Mouse (Mus musculus) layer of hippocampus, postnatal 36 days (tissue): Measurements from ENCODE around the gene Gm9964. TPM values are rescaled to one million over a fixed set of nuclear protein-coding genes. Genes with fewer than 3 reads are reported as not detected.
"Not testable (repeated sequence)": the region's sequence is repeated elsewhere in the genome, so short reads cannot be mapped to it uniquely, and the experiment has no call there.

Source experiments
- DNase-seq, 2 experiments: peaks; one replicate each; pipeline ENCODE4 v3.0.0; 2022
- total RNA-seq, 2 experiments: library from RNA; stranded (reverse); gene quantifications; 2 replicates each; pipeline ENCODE4 v1.2.3; 2021

Gm9964 gene
- total RNA-seq, 2 experiments from 2014 or later, result 0.50 TPM; not detected in 1

DNA sequence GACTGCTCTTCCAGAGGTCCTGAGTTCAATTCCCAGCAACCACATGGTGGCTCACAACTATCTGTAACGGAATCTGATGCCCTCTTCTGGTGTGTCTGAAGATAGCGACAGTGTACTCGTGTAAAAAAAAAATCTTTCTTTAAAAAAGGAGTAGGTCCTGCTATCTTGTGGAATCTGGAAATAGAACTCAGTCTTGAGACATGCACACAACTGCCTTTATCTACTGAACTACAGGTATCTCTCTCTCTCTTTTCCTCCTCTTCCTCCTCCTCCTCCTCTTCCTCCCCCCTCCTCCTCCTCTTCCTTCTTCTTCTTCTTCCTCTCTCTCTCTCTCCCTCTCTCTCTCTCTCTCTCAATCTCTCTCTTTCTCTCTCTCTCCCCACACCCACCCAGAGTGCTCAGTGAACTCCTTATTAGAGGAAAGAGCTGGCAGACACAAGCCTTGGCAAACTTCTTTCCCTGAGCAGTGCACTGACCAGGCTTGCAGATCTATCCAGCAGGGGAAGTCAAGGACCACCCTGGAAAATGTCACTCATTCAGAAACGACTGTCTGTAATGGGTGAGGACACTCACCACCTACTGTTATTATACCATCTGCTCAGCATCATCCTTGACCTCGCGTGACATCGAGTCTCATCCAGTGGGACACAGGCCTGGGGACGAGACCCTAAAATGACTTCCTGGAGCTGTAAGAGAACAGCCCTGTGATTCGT, 3.2 kb upstream of the Gm9964 start:
- DNase-seq, result no peak

DNA sequence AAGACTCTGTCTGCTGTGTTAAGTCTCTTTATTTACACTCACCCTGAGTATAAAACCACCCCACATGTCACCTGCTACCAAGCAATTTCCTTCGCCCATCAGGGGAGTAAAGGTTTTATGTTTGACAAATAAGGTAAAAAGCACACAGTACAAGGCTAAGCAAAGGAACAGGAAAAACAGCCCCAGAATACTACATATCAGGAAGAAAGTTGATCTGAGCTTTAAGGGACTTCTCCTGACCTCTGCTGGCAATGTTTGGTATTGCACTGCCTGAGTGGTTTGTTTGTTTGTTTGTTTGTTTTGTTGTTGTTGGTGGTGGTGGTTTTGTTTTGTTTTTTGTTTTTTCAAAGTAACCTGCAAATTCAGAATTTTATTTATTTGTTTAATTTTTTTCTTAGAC, 539 bp downstream of the Gm9964 start:
- DNase-seq, result peak in 1 of 2 experiments; percentile 25

DNA sequence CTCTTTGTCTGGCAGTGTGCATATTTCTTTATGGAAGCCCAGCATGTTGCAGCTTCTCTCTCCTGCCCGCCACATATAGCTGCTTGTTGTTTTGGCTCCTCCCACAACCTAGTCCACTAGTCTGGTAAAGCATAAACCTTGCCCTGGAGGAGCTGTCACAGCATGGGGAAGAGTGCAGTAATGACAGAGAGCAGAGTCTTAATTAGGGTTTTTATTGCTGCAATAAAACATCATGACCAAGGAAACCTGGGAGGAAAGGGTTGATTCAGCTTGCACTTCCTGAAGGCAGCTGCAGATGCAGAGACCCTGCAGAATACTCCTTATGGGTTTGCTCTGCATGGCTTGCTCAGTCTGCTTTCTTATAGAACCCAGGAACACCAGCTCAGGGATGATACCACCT, 2.7 kb downstream of the Gm9964 start:
- no peak for DNase-seq

DNA sequence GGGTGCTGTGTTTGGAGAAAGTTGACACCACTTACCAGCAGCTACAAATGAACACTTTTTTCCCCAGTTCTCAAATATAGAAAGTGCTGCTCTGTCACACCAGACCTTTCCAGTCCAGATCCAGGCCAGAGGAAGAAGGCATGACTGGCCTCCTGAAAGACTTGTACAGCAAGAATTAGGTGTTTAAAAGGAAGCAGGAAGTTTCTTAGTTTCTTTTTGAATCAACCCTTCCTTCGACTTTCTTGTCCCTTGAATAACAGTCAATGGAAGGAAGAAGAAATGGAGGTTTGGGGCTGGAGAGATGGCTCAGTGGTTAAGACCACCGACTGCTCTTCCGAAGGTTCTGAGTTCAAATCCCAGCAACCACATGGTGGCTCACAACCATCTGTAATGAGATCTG, 3.7 kb downstream of the Gm9964 start:
- no peak for DNase-seq

DNA sequence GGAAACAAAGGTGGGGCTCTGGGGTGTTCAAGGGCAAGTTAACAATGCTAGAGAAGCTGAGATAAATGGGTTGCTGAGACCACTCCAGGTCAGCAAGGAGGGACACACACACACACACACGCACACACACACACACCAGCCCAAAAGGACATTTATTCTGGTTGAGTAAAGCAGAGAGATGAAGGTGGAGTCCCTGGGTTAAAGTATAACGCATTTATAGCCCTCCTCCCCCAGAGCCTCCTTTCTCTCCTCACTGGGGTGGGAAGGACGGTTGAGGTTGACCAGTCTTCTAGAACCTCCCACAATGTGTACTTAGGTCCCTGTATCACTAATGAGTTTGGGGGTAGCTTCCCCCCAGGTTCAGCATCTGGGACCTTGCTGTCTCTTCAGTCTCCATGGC, 4.6 kb downstream of the Gm9964 start:
- DNase-seq, result no peak

DNA sequence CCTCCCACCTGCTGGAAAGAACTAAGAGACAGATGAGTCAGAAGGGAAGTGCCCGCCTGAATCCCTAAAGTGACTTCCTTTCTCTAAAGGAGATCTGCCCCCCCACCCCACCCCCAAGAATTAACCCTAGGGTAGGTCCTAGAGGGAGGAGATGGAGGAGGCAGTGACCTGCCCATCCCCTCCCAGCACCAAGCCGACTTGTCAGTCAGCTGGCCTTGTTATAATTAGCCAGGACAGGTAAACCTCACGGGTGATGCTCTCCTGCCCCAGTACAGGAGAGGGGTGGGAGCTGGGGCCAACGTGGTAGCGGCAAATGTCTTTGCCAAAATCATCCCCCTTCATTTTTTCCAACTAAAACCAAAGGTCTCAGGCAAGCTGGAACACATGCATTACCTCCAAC, 5.1 kb downstream of the Gm9964 start:
- no peak for DNase-seq

DNA sequence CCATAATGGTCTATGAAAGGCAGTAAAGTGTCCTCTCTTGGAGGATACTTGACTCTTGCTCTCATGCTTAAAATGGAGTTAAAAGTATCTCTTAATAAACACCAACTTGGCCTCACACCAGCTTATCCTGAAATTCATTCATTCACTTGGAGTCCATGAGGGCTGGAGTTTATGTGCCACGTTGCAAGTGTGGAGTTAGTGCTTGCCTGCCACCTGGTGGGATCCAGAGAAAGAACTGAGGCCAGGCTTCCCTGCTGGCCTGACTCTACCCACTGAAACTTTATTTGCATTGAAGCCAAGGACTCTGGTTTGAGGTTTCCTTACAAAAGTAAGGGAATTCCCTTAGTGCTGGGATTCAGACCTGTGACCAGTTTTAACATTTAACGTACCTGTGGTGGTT, 6.2 kb downstream of the Gm9964 start:
- peak in 1 of 2 experiments; percentile 19 for DNase-seq

DNA sequence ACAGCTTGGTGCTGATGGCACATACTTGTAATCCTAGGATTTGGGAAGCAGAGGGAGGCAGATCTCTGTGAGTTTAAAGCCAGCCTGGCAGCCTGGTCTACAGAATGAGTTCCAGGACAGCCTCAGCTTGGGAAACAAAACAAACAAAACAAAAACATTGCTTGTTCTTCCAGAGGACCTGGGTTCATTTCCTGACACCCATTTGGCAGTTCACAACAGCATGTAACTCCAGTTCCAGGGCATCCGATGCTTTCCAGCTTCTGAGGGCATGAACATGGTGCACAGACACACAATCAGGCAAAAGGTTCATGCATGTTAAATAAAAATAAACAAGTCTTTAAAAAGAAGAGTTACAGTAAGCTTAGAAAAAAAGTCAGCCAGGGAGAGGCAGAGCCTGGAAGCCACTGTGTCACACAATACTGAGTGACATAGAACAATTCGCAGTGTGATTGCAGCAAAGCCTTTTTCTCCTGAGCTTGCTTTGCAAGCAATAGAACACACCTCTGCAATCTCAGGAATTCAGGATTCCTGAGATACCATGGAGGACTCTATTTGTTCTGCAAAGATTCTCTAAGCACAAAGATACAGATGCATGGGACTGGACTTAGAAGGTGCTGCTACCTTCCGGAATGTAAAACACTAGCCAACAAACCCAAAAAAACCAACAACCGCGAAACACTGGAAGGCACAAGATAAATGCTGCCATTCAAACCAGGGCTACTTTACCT, 7.6 kb downstream of the Gm9964 start:
- no peak for DNase-seq

DNA sequence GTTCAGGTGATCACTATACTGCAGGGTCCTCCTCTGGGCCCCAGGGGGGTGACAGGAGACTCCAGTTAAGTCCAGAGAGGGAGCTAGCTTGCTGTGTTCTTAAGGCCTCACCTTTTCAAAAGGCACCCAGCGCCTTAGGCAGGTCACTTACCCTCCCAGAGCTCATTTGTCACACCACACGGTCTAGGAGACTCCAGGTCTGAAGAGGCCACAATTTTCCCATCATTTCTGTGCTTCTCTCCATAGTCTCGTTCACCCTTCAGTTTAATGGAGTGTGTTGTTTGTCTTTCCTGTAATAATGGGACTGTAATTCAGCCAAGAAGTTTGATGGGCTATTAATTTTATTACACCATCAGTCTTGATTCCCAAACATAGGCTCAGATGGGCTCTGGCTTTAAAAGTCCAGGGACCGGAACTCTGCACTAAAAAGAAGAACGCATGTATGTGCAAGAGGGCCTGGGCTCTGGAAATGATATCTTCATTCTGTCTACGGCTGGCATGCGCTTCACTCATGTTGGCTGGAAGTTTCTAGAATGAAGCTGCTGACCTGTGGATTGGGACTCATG, 8.3 kb downstream of the Gm9964 start:
- DNase-seq, result no peak

DNA sequence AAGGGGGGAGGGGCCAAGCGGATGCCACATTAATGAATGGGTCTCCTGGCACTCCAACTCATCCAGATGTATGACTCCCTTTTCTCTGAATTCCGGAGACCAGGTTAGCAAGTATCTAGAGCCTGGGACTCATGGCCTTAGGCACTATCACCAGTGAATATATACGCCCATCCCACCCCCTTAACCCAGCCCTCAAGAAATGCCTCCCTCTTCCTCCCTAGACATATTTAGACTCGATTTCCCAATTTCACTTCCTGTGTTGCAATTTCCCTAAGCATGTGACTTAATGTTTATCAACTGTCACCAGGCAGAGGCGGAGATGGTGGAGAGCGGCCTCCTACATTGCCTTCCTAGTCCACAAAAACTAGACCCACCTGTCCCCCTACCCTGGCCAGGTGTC, 9.3 kb downstream of the Gm9964 start:
- DNase-seq, result no peak

DNA sequence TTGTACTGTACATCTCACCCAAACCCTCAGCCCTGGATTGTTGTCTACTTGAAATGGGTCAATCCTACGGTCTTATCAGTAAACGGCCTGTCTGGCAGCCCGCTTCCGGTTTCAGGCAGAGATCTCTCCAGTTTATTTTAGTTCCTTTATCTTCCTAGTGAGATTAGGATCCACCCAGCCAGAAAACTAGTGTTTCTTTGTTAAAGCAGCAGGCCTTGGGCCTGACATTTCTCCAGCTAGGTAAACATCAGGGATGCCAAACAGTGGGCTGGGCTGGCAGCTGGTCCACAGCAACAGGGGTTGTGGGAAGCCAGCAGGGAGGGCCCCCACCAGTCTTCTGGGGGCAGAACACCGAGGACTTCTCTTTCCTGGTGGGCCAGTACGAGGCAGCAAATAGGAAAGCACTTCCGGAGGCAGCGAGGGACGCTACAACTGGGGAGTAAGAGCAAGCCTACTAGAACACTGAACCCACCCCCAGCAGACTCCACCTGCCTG, 10.4 kb downstream of the Gm9964 start:
- DNase-seq, result no peak

DNA sequence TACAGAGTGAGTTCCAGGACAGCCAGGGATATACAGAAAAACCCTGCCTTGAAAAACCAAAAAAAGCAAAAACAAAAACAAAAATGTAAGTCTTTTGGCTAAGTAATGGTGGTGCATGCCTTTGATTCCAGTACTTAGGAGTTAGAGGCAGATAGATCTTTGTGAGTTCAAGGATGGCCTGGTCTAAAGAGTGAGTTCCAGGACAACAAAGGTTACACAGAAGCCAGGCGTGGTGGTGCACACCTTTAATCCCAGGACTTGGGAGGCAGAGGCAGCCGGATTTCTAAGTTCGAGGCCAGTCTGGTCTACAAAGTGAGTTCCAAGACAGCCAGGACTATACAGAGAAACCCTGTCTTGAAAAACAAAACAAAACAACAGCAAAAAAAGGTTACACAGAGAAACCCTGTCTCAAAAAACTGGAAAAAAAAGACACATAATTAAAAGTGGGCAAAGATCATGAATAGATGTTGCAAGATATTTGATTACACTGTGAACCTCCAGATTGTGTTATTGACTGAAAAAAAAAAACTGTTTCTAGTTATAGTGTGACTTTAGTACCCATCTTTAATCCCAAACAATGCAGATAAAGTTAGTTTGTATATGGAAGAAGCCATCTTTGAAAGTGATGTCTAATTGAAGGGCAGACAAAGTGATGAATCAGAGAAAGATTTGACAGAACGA, 13.2 kb downstream of the Gm9964 start:
- DNase-seq, result no peak

DNA sequence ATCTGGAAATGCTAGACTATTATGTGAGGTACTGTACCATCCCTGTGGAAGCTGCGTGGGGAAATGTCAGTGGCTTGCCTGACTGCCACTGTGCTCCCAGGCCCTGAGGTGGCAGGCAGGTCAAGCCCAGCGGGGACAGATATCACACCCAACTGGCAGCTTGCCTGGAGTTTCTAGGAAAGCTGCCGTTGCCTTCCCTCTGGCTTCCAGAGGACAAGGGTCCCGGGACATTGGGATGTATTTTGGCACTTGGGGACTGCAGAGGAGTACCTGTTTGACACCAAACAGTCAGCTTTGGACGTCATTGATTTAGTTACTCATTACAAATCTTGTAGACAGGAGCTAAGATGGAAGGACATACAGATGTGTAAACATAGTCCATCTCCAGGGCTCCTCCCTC, 15.3 kb downstream of the Gm9964 start:
- DNase-seq, result no peak

DNA sequence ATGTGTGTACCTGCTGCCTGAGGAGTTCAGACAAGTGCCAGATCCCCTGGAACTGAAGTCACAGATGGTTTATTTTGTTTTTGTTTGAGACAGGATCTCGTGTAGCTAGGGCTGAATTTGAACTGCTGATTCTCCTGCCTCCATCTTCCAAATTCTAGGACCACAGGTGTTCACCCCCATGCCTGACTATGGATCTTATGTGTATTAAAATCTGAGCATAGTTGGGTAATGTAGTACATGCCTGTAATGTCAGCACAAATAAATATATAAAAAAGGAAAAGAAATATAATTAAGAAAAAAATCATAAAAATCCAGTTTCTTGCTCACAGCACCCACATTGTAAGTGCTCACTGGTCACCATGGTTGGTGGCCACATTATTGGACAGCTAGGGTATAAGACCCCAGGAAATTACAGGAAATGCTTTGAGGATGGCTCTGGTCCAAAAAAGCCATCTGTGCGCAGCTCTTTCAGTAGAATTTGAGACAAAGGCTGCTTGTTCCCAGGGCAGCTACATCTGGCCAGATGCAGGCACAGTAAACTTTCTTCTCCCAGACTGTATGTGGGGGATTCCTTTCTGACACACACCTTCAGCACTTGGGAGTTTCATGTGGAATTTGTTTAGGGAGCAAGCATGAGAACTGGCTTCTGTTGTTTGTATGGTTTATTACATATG, 16.8 kb downstream of the Gm9964 start:
- no peak for DNase-seq

DNA sequence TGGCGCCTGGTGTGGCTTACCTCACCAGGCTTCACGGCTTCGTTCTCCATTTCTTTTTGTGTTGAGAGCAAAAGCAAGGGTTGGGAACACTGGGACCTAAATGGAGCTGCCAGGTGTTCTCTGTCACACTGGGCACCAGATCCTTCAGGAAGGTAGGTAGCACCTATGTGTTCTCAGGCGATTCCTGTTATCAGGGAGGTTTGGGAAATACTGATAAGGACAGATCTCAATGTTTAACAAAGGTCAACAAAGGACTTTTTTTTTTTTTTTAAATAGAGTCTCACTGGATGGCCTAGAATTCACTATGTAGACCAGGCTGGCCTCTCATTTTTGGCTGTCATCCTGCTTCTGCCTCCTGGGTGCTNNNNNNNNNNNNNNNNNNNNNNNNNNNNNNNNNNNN, 22.9 kb downstream of the Gm9964 start:
- no peak for DNase-seq

DNA sequence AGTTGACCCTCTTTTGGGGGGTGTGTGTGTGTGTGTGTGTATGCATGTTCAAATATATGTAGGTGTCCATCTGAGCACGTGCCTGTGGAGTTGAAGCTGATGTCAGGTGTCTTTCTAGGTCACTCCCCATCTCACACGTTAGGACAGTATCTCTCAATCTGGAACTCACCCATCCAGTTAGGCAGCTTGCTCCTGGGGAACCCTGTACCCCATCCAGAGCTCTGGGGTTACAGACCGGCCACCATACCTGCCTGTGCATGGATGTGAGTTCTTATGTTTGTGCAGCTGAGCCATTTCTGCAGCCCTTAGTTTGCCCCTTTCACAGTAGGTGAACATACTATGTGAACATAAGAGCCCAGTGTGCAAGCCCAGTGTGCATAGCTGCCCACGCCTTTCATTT, 23.7 kb downstream of the Gm9964 start:
- DNase-seq, result no peak

DNA sequence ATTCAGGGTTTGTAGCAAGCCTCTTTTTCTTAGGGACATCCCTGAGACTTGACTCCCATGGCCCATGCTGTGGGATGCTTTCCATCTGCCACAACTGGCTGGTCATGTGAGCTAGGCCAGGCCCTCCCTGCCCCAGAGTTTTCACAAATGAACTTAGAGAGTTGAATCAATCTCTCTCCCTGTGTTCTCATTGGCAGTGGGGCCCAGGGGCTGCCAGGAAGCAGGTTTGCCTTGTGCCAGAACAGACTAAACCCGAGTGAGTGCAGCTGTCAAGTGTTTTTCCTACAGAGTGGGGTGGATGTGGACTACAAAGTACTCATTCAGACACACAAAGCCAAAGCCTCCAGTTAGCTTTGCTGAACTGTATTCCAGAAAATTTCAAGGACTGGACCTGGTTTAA, 29.5 kb downstream of the Gm9964 start:
- DNase-seq, result peak; percentile 29 to 33

DNA sequence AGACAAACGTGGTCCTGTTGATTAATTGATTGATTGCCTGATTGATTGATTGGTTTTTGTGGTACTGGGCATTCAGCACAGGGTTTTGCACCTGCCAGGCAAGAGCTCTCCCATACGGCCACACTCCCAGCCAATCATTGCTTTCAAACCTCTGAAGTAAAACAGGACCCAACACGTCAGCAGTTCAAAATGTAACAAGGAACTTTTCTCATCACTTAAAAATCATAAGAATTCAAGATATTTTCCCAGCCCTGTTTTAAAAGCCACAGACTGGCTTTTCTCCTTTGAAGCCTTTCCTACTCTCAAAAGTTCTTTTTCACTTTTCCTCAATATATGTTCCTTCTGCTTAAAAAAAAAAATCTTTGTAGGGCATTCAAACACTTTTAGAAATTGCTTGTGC, 32.3 kb downstream of the Gm9964 start:
- DNase-seq, result no peak

DNA sequence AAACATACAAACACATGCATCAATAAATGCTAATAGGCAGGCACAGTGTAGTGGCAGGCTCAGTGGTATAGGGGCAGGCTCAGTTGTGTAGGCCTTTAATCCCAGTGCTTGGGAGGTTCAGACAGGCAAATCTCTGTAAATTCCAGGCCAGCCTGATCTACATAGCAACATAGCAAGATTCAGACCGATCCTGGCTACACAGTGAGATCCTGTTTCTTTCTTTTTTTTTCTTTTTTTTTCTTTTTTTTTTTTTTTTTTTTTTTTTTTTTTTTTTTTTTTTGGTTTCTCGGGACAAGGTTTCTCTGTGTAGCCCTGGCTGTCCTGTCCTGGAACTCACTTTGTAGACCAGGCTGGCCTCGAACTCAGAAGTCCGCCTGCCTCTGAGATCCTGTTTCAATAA, 36.6 kb downstream of the Gm9964 start:
- not testable (repeated sequence) for DNase-seq

DNA sequence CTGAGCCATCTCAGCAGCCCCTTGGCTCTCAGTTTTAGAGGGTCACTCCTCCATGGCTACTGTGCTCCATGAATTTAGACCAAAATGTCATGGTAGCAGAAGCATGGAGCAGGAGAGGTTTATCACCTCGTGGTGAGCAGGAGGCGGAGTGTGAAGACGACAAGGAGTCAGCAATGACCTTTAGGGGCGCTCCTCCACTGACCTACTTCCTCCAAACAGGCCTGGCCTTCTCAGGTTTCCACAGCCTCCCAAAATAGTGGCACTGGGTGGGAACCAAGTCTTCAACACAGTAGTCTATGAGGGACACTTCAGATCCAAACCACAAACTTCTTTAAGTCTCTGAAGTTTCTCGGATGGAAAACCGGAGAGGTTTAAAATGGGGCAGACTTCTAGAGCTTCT, 38.0 kb downstream of the Gm9964 start:
- DNase-seq, result no peak

DNA sequence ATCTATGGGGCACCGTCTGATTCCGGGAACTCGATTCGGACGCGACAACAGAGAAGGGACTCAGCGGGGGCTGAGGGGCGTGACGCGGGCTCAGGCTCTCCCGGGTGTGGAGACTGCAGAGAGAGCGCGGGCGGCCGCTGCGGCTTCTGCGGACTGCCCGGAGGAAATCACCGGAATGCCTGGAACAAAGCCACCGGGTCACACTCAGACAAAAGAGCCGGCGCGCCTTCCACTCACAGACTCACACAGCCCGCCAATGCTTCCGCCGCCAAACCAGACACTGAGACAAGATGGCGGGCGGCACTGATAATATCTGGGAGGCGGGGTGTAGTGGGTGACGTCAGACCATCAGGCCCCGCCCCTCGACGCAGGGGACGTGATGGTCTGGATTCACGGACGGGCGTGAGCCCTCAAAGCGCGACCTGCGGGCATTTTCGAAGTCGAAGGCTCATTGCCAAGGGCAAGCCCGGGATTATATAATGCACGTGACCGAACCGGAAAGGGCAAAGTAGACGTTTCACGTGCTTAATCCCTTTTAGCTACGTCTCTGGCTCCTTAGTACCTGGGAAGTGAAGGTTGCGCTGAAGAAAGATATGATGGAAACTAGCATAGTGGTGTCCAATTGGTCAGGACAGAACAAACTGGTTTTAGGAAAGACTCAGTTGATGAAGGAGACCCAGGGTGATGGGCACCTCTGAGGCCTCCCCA, 42.2 kb downstream of the Gm9964 start, which contains the start of gene Wsb1:
TSS of gene Wsb1 (minus strand) at position 281 of the 708 bp plus-strand sequence.
- peak; percentile 90 for DNase-seq
